Mouse (Mus musculus) liver, adult (tissue): ENCODE results near the gene Itga1.

Experiments
- GATA4 ChIP-seq: IDR thresholded peaks from 2 replicates; pipeline ENCODE4 v1.6.1; 2014; ENCODE audit warnings: mild to moderate bottlenecking, low read length; ENCODE audit not compliant: insufficient replicate concordance

Gene Itga1

GRCm38 (mm10) chr13:115082339-115082738 is 19.4 kb downstream of the Itga1 start:
- TF ChIP-seq GATA4 = no peak

- no peak for TF ChIP-seq GATA4
Observed at GRCm38 (mm10) chr13:115079996-115080585, 21.7 kb downstream of the Itga1 start.

GRCm38 (mm10) chr13:115078997-115079685 is 22.6 kb downstream of the Itga1 start:
- peak; percentile 83 for TF ChIP-seq GATA4

GRCm38 (mm10) chr13:115077346-115078134 is 24.2 kb downstream of the Itga1 start:
- peak; percentile 82; the same call in 1 of the 2 replicates for TF ChIP-seq GATA4

GRCm38 (mm10) chr13:115072386-115072785 is 29.4 kb downstream of the Itga1 start:
- no peak for TF ChIP-seq GATA4

GRCm38 (mm10) chr13:115071431-115071830 is 30.3 kb downstream of the Itga1 start:
- peak; percentile 84 for TF ChIP-seq GATA4

GRCm38 (mm10) chr13:115067968-115068330 is 33.8 kb downstream of the Itga1 start:
- TF ChIP-seq GATA4 = no peak

- TF ChIP-seq GATA4 = no peak
Observed at GRCm38 (mm10) chr13:115067324-115067967, 34.3 kb downstream of the Itga1 start.

GRCm38 (mm10) chr13:115057555-115057954 is 44.2 kb downstream of the Itga1 start:
- peak; percentile 96 for TF ChIP-seq GATA4

- 0 out of 2 replicates have a peak, but pooled peaks have one; percentile 40 for TF ChIP-seq GATA4
Observed at GRCm38 (mm10) chr13:115054783-115055182, 47.0 kb downstream of the Itga1 start.

- TF ChIP-seq GATA4 = no peak
Observed at GRCm38 (mm10) chr13:115052568-115052967, 49.2 kb downstream of the Itga1 start.

GRCm38 (mm10) chr13:115050660-115051559 is 50.9 kb downstream of the Itga1 start:
- no peak for TF ChIP-seq GATA4

GRCm38 (mm10) chr13:115042652-115043051 is 59.1 kb downstream of the Itga1 start:
- TF ChIP-seq GATA4 = no peak

- no peak for TF ChIP-seq GATA4
Observed at GRCm38 (mm10) chr13:115037304-115037703, 64.5 kb downstream of the Itga1 start.
